Mouse (Mus musculus) natural killer cell, adult 2 months (primary cell): ENCODE results near the gene Slc2a12.

Experiments
- DNase-seq, 2 experiments: peaks; one replicate each; pipeline ENCODE4 v3.0.0; 2022; ENCODE audit warnings: low spot score in 2 of 2

Gene Slc2a12

GRCm38 (mm10) chr10:22728257-22728656 lies 83.4 kb downstream of the Slc2a12 start:
- no peak for DNase-seq

GRCm38 (mm10) chr10:22730266-22730991 lies 85.6 kb downstream of the Slc2a12 start:
- DNase-seq, result peak in 1 of 2 experiments; percentile 10

GRCm38 (mm10) chr10:22730992-22731271 lies 86.1 kb downstream of the Slc2a12 start:
- no peak for DNase-seq

- DNase-seq, result peak; percentile 95
Observed at GRCm38 (mm10) chr10:22731272-22732093, 86.7 kb downstream of the Slc2a12 start, which contains the start of gene Tbpl1. Tbpl1 (minus strand) TSS chr10:22731938.

GRCm38 (mm10) chr10:22732181-22732580 lies 87.4 kb downstream of the Slc2a12 start:
- peak; percentile 11 to 25 for DNase-seq

GRCm38 (mm10) chr10:22745922-22746321 lies 101.1 kb downstream of the Slc2a12 start:
- DNase-seq, result no peak

- DNase-seq, result no peak
Observed at GRCm38 (mm10) chr10:22746334-22747322, 101.8 kb downstream of the Slc2a12 start.

- DNase-seq, result no peak
Observed at GRCm38 (mm10) chr10:22751175-22751682, 106.4 kb downstream of the Slc2a12 start.
